Mouse (Mus musculus) kidney, embryonic 14.5 days (tissue): Measurements from ENCODE around the gene Pcsk6. TPM values are rescaled to one million over a fixed set of nuclear protein-coding genes. Genes with fewer than 3 reads are reported as not detected.

Experiments used
- ATAC-seq: fragments of 200-750 bp; cut with Nextera tagmentation; 2 replicates; pipeline ENCODE4 v1.8.0; 2017; ENCODE audit warnings: moderate number of reproducible peaks, mild to moderate bottlenecking, moderate TSS enrichment, moderate library complexity; ENCODE audit not compliant: low FRiP score, low TSS enrichment
- H3K27ac ChIP-seq: fragments of 300-500 bp; sonication (generic); 2 replicates; pipeline ENCODE4 v1.5.1; 2014; ENCODE audit warnings: low read depth, mild to moderate bottlenecking, low read length, moderate library complexity, mixed read lengths
- H3K27me3 ChIP-seq: fragments of 300-500 bp; sonication (generic); 2 replicates; pipeline ENCODE4 v1.6.1; 2014; ENCODE audit warnings: mild to moderate bottlenecking, low read length; ENCODE audit not compliant: control insufficient read depth, insufficient read depth
- H3K36me3 ChIP-seq: fragments of 300-500 bp; sonication (generic); 2 replicates; pipeline ENCODE4 v1.6.1; 2014; ENCODE audit warnings: low read length, mixed read lengths; ENCODE audit not compliant: control insufficient read depth, insufficient read depth
- H3K4me1 ChIP-seq: fragments of 300-500 bp; sonication (generic); 2 replicates; pipeline ENCODE4 v1.6.1; 2014; ENCODE audit warnings: low read length, mixed read lengths; ENCODE audit not compliant: control insufficient read depth, insufficient read depth
- H3K4me2 ChIP-seq: fragments of 300-500 bp; sonication (generic); replicated peaks from 2 replicates; pipeline ENCODE4 v1.6.1; 2014; ENCODE audit warnings: low read depth, mild to moderate bottlenecking, low read length
- H3K4me3 ChIP-seq: fragments of 300-500 bp; sonication (generic); 2 replicates; pipeline ENCODE4 v1.5.1; 2014; ENCODE audit warnings: mild to moderate bottlenecking, low read length
- H3K9ac ChIP-seq: fragments of 300-500 bp; sonication (generic); 2 replicates; pipeline ENCODE4 v1.6.1; 2014; ENCODE audit warnings: low read depth, mild to moderate bottlenecking, low read length, moderate library complexity
- H3K9me3 ChIP-seq: fragments of 300-500 bp; sonication (generic); 2 replicates; pipeline ENCODE4 v1.6.1; 2016; ENCODE audit warnings: low read length; ENCODE audit not compliant: control insufficient read depth
- WGBS: fragments of 180-500 bp; shearing (Covaris S2); extraction: QIAGEN DNeasy Blood & Tissue Kit; methylation state at CpG from one replicate; pipeline ENCODE4 v1.1.7; 2014; 5-methylcytosine and 5-hydroxymethylcytosine counted together
- polyA plus RNA-seq: library from polyadenylated mRNA; unstranded; fragments of >200 nt; fragmentation: Nextera tagmentation; extraction: Ambion mirVana; gene quantifications from 2 replicates; pipeline ENCODE4 v1.2.1, GENCODE M21; 2014

The Pcsk6 gene
- polyA plus RNA-seq, 1 experiment from 2014 or later, result 2.9 TPM

DNA sequence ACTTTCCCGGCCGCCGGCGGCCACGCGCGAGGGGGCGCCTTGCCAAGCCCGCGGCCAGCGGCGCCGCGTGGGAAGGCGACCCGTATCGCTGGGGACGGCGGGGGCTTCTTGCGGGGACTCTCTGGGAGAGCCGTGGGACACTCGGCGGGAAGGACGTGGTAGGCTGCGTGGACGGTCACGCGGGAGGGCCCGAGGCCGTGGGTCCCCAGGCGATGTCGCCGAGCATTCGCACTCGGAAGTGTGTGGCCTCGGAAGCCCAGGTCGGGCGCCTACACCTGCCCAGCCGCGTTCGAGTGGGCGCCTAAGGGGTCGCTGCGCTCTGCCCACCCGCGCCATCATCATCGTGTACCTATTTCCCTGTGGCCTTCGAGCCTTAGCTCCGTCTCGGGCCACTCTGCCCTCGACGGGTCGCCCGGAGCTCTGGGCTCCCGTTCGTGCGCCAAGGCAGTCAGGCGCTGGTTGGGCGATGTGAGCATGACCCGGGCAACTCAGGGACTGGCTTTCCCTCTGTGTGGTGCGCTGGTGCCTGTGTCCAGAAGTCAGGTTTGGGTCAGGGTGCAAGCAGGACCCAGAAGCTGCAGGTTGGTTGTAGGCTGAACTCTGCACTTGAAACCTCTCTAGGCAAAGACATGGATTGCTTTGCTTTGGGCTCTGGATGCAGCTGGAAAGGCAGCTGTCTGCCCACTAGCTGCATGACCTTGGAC is 1.1 kb downstream of the Pcsk6 start:
- no peaks in the 10 kb centered on the region for H3K36me3 ChIP-seq
- H3K4me3 ChIP-seq, result peak overlapping the region; percentile 65
- no peak overlapping the region for H3K27ac ChIP-seq
- H3K4me1 ChIP-seq, result no peaks in the 10 kb centered on the region
- H3K9me3 ChIP-seq, result no peaks in the 10 kb centered on the region
- ATAC-seq, result peak; percentile 38
- peak overlapping the region; percentile 64 for H3K9ac ChIP-seq
- H3K27me3 ChIP-seq, result peaks cover 25% of the 10 kb centered on the region
- peak overlapping the region; percentile 98 for H3K4me2 ChIP-seq
- WGBS, result 2% methylated on average over 53 of the region's 61 CpGs

DNA sequence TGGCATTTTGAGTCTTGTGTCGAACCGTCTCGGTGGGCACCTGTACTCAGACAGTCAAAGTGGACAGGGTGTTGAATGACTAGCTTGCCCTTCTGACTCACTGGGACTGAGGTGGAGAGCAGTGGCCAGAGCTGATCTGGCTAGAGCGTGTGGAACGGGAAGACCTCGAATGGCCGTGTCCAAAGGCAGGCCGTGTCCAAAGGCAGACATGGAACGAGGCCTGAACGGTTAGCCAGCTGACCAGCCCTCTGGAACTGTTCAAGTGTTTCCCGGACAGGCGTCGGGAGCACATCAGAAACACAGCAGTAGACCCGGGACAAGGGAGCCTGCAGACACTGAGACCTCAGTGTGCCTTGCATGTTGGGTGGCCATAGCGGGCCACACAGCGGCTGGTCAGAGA is 7.6 kb downstream of the Pcsk6 start:
- Histone ChIP-seq H3K4me2 (no peak overlapping the region), H3K4me3 (no peak overlapping the region), H3K9me3 (no peaks in the 10 kb centered on the region), H3K27me3 (0 out of 2 replicates have a peak, but pooled peaks cover 2% of the 10 kb centered on the region), H3K9ac (no peak overlapping the region), H3K4me1 (no peaks in the 10 kb centered on the region), H3K27ac (no peak overlapping the region), H3K36me3 (no peaks in the 10 kb centered on the region)
- no peak for ATAC-seq
- WGBS, result 89% methylated on average over 16 of the region's 16 CpGs

DNA sequence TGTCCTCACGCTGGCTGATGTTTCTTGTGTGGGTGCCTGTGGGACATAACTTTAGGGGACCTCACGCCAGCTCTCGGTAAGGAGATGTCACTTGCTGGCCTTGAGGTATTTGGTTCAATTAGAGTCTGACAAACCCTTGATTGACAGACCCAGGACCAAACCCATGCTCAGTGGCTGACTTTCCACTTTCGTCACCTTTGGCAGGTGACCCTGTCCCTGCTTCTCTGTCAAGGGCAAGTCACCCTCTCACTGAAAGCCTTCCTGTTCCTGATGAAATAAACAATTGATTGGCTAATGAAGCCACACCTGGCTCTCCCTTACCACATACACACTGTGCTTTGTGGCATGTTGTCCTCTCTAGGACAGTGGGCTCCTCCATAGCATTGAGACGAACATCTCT is 8.3 kb downstream of the Pcsk6 start:
- 92% methylated on average over 5 of the region's 5 CpGs for WGBS
- no peak overlapping the region for H3K4me2 ChIP-seq
- no peak overlapping the region for H3K4me3 ChIP-seq
- ATAC-seq, result no peak
- H3K27ac ChIP-seq, result no peak overlapping the region
- no peaks in the 10 kb centered on the region for H3K36me3 ChIP-seq
- H3K9ac ChIP-seq, result no peak overlapping the region
- H3K27me3 ChIP-seq, result 0 out of 2 replicates have a peak, but pooled peaks cover 2% of the 10 kb centered on the region
- no peaks in the 10 kb centered on the region for H3K4me1 ChIP-seq
- no peaks in the 10 kb centered on the region for H3K9me3 ChIP-seq

DNA sequence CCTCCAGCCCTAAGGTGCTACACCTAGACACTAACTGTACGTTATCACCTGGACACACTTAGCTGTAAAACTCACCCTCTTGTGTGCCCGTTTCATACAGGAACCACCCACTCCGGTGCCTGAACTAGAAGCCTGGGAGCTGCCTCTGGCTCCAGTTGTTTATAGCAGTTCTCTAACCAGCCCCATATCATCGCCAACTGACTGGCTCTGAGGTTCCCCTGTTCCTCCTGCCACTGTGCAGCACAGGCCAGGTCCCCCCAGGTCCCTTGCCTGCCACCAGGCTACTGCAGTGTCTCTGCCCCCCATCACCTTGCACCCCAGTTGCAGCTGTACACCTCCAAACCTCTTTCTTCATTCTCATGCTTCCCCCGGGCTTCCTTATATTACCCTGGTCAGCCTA is 8.7 kb downstream of the Pcsk6 start:
- Histone ChIP-seq H3K9ac (no peak overlapping the region), H3K27me3 (0 out of 2 replicates have a peak, but pooled peaks cover 2% of the 10 kb centered on the region), H3K9me3 (no peaks in the 10 kb centered on the region), H3K27ac (no peak overlapping the region), H3K4me2 (no peak overlapping the region), H3K4me1 (no peaks in the 10 kb centered on the region), H3K36me3 (no peaks in the 10 kb centered on the region), H3K4me3 (no peak overlapping the region)
- no peak for ATAC-seq
- 84% methylated on average over 5 of the region's 5 CpGs for WGBS

DNA sequence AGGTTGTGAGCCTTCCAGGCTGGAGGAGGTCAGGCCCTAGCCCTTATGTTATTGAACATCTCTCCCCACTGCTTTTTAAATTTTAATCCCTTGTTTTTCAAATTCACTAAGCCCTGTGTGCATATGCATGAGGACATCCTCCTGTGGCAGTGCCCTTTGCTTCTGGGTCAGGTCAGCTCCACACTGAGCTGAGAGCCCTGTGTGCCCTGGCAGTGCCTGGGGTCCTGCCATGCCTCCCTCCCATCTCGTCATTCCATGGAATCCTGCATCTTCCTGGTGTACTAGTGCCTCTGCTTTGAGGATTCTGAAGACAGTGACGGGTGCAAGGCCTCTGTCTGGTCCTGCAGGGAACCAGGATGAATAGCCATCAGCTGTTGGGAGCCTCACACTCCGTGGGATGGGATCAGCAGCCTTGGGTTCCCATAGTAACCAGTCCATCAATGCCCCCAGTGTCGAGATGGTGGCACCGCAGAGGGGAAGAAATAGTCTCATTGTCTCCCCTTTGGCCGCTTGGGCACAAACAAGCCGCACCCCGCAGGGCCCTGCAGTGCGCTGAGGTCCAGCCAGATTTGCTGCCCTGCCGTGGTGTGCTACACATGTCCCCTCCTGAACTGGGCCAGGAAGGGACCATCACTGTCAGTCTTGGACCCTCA is 9.5 kb downstream of the Pcsk6 start:
- 56% methylated on average over 10 of the region's 10 CpGs for WGBS
- Histone ChIP-seq H3K4me2 (no peak overlapping the region), H3K27ac (no peak overlapping the region), H3K27me3 (no peaks in the 10 kb centered on the region), H3K4me1 (no peaks in the 10 kb centered on the region), H3K36me3 (no peaks in the 10 kb centered on the region), H3K9me3 (no peaks in the 10 kb centered on the region), H3K4me3 (no peak overlapping the region), H3K9ac (no peak overlapping the region)
- ATAC-seq, result no peak

DNA sequence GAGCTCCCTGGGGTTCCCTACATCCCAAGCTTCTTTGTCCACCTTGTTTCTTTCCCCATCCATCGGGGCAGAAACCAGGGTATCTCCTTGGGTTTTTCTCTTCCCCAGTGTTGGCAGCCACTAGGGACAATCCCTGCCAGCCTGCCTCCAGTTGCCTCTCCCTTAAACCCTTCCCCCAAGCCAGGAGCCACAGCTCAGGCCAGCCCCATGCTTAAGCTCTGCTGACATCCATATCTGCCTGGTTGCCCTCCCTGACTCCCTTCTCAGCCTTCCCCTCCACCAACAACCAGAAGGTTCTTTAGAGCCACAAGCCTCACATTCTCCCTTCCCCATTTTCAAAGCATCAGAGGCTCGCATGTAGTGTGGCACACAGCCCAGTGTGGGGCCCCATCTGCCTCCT is 10.3 kb downstream of the Pcsk6 start:
- no peak overlapping the region for H3K9ac ChIP-seq
- H3K27ac ChIP-seq, result no peak overlapping the region
- no peaks in the 10 kb centered on the region for H3K36me3 ChIP-seq
- no peaks in the 10 kb centered on the region for H3K27me3 ChIP-seq
- no peak overlapping the region for H3K4me3 ChIP-seq
- H3K4me1 ChIP-seq, result no peaks in the 10 kb centered on the region
- H3K9me3 ChIP-seq, result no peaks in the 10 kb centered on the region
- H3K4me2 ChIP-seq, result no peak overlapping the region
- no peak for ATAC-seq
- 83% methylated on average over 2 of the region's 2 CpGs for WGBS

DNA sequence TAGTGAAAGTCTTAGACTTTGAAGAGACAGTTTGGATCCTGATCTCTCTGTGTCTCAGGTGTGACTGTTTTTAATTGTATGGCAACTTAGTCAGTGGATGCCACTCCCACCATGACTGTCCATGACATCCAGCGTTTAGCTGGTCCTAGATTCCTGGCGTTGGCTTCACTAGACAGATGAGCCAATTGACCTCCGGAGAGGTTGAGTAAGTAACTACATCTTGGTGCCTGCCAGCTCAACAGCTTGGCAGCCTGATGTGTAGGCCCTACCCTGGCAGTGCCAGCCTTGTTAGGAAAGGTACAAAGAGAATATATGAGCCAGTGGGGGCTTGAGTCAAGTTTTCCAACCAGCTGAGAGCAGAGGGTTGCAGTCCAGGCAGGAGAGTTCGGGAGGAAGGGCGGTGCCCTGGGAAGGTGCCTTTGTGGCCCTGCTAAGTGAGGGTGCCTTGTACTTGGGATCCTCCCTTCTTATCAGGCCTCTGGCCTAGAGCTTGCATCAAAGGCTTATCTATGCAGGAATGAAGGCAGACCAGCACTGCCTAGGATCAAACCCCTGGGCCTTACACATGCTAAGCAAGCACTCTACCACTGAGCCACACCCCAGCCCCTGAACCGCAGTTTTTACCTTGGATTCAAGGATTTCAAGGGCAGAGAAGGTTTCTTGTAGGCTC is 11.8 kb downstream of the Pcsk6 start:
- no peak overlapping the region for H3K4me2 ChIP-seq
- no peaks in the 10 kb centered on the region for H3K36me3 ChIP-seq
- no peak overlapping the region for H3K9ac ChIP-seq
- WGBS, result 85% methylated on average over 6 of the region's 6 CpGs
- no peak overlapping the region for H3K27ac ChIP-seq
- no peaks in the 10 kb centered on the region for H3K9me3 ChIP-seq
- no peaks in the 10 kb centered on the region for H3K27me3 ChIP-seq
- H3K4me3 ChIP-seq, result no peak overlapping the region
- no peaks in the 10 kb centered on the region for H3K4me1 ChIP-seq
- no peak for ATAC-seq

DNA sequence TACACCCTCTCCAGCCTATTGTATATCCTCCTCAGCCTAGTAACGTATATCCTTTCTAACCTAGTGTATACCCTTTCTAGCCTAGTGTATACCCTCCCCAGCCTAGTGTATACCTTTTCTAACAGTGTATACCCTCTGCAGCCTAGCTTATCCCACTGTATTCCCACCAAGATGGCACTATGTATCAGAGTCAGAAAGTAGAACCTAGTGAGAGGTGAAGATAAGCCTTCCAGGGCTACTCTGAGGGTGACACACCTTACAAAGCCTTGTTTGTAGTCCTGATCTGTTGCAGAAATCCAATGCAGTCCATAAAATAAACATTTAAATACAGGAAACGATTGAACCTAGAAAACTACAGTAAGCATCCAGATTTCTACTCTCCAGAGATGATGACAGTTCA is 12.4 kb downstream of the Pcsk6 start:
- H3K27ac ChIP-seq, result no peak overlapping the region
- H3K4me3 ChIP-seq, result no peak overlapping the region
- H3K4me1 ChIP-seq, result no peaks in the 10 kb centered on the region
- 87% methylated on average over 2 of the region's 2 CpGs for WGBS
- no peaks in the 10 kb centered on the region for H3K36me3 ChIP-seq
- no peak for ATAC-seq
- no peak overlapping the region for H3K9ac ChIP-seq
- no peaks in the 10 kb centered on the region for H3K9me3 ChIP-seq
- H3K27me3 ChIP-seq, result no peaks in the 10 kb centered on the region
- no peak overlapping the region for H3K4me2 ChIP-seq

DNA sequence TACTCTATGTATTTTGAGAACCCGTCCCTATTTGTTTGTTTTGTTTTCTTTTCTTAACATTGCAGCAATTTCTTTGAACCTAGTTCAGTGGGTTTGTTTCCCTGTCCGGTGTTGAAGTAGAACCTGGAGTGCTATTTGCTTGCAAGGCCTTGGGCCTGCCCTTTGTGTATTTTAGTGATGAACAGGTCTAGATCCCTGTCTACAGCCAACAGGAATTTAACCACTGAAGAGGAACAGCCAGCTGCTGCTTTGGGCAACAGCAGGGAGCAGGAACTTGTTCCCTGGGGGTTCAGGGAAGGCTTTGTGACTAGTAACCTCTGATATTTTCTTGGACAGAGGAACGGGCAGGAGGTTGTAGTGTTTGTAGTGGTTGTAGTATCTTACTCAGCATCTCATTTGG is 15.1 kb downstream of the Pcsk6 start:
- WGBS, result 85% methylated on average over 3 of the region's 3 CpGs
- Histone ChIP-seq H3K9me3 (no peaks in the 10 kb centered on the region), H3K4me2 (no peak overlapping the region), H3K9ac (no peak overlapping the region), H3K27ac (no peak overlapping the region), H3K27me3 (no peaks in the 10 kb centered on the region), H3K36me3 (no peaks in the 10 kb centered on the region), H3K4me3 (no peak overlapping the region), H3K4me1 (no peaks in the 10 kb centered on the region)
- no peak for ATAC-seq
